Mouse (Mus musculus): ENCODE data around the gene Galnt14. TPM values are rescaled to one million over a fixed set of nuclear protein-coding genes. Genes with fewer than 3 reads are reported as not detected.

Galnt14 gene
- total RNA-seq, 2 experiments from 2014 or later, result 19.8 to 20.8 TPM

DNA sequence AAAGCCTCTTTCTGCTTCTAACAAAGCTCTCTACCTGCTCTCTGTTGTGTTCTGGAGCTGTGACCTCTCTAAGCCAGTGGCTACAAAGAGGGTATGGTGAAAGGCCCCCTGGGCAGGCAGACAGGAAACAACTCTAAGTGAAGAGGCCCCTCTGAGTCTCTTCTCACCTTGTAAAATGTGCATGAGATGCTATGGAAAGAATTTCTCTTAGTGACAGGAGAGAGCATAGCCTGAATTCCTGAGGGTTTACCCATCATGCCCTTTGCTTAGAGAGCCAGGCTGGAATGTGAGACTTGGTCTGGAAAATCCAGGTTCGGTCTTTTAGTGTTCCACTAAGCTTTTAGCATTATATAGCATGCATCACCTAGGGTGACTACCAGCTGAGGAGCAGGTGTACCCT lies 136.1 kb downstream of the Galnt14 start:
- DNase-seq (ENCODE audit: low spot score in 2 of 2), result no peak

DNA sequence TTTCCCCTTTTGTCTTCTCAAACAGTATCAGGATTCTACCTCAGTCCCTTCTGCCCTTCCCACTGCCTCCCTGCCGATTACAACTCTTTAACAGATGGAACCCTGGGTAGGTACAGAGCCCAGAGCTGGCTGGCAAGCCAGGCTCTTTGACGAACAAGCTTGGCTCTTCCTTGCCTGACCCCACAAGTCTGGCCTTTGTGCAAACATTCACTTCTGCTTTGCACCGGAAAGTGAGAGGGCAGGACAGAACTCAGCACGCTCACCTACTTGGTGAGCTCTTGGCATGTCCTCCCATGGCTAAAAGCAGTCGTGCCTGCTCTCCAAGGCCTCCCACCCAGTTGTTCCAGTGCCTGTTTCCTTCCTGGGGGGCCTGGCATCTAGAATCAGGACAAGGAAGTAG lies 137.4 kb downstream of the Galnt14 start:
- DNase-seq (ENCODE audit: low spot score in 2 of 2), result no peak

DNA sequence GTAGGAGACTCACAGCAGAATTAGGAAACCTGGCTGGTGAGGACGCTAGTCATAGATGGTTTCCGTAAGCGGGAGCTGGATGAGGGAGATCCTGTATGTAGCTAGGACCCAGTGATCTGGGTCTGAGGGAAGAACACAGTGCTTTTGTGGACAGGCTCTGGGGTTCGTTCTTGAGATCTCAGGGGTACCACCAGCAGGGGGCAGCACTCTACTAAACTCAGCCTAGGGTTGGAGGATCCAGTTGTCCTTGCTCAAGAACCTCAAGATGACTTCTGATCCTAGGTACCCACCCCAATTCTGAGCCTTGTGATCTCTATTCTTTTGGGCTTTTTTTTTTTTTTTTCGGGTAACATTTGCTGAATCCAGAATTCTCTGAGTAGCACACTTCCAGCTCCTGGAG lies 137.8 kb downstream of the Galnt14 start:
- DNase-seq (ENCODE audit: low spot score in 2 of 2), result peak; percentile 45 to 73

DNA sequence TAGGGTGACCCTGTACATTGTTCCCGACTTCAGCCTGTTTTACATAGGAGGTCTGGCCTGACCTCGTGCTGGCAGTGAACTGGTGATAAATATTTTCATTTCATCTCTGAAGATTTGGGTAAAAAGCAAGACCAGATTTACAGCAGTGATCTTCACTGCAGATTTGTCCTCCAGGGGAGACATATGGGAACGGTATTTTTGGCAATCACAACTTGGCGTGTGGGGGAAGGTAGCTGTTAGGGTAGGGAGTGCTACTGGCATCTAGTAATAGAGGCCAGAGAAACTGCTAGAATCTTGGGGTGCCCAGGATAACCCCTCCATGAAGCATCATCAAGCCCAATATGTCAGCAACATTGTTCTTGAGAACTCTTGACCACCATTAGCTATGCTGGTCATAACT lies 138.3 kb downstream of the Galnt14 start:
- peak; percentile 28 to 41 for DNase-seq (ENCODE audit: low spot score in 2 of 2)

DNA sequence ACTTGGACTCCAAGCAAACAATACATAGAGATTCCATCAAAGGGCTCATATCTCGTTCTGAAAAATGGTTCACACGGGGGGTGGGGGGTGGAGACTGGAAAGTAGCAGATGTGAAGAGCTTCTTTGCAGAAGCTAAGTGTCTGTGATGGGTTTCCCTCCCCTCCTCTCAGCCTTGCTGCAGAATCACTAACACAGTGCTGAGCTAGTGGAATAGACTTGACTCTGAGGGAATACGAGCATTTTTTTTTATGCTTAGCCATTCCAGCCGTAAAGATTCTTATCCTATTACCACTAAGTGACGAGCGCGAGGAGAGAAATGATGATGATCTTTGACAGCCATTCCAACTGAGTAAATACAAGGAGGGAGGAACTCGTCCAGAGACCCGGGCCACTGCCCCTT lies 142.0 kb downstream of the Galnt14 start:
- no peak for DNase-seq (ENCODE audit: low spot score in 2 of 2)

DNA sequence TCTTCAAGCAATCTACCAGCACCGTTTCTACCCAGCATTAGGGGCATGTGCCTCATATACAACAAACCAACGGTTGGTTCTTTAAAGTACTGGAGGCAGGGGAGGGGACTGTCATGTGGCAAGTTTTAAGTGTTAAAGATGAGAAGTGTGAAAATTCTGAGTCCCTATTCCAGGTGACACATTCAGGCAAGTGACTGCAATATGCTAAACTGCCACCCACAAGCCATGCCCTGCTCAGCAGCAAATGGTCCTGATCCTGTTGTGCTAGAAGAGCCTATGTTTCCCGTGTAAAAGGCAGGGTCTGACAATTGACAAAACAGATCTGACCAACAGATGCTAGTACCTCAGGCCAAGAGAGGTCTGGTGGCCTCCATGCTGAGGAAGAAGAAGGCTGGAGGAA lies 149.1 kb downstream of the Galnt14 start:
- peak in 1 of 2 experiments; percentile 12 for DNase-seq (ENCODE audit: low spot score in 2 of 2)

DNA sequence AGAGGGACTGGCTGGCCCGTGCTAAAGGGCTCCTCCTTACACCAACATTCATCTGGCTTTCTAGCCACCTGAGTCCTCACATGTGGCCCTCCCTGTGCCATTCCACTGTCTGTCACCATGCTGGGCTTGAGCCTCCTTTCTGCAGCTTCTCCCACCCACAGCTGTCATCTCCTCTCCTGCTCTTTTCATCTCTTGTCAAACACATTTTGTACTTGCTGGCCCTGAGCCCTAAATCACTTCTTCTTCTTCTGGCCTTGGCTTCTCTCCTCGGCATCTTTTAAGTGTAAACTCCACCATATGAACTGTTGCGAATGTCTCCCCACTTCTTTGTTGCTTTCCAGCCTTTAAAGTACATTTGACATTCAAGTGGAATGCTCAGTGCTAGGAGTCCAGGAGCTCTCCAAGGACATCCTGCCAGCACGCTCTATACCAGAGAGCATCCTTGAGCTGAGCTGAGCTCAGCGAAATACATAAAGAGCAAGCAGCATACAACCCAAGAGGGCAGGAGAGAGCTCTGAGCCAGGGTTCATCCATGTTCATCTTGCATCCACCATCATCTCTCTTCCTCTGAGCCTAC lies 150.0 kb downstream of the Galnt14 start:
- peak; percentile 36 to 49 for DNase-seq (ENCODE audit: low spot score in 2 of 2)

DNA sequence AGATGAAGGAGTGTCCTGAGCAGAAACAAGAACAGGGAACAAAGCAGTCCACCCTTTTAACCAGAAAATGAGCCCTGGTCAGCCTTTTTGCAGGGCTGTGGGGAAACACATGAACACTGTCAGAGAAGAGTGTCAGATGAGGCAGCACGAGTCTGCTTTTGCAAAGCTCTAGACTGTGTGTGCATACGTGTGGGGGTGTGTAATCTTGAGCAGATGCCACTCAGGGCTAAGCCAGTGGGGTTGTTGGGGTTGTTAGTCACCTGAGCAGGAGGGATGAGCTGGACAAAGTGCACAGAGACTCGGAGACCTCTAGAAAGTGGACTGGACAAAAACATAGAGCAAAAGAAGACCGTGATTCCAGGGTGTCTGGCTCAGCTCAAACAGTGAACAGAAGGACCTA lies 150.8 kb downstream of the Galnt14 start:
- peak in 1 of 2 experiments; percentile 5 for DNase-seq (ENCODE audit: low spot score in 2 of 2)

DNA sequence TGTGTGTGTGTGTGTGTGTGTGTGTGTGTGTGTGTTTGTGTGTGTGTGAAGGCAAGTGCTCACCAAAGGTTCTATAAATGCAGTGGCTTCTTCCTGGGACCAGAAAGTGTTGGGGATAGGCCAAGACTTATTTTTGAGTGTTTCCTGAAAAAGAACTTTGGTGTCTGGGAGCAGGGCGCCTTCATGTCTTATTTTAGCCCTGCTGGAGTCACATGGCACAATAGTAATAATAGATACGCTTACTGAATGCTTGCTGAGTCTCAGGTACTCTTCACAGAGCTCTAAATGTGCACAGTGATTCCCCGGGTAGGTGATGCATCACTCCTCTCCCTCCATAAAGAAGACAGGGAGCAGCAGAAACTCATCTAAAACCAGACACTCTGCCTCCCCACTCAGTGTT lies 153.2 kb downstream of the Galnt14 start:
- DNase-seq (ENCODE audit: low spot score in 2 of 2), result no peak

DNA sequence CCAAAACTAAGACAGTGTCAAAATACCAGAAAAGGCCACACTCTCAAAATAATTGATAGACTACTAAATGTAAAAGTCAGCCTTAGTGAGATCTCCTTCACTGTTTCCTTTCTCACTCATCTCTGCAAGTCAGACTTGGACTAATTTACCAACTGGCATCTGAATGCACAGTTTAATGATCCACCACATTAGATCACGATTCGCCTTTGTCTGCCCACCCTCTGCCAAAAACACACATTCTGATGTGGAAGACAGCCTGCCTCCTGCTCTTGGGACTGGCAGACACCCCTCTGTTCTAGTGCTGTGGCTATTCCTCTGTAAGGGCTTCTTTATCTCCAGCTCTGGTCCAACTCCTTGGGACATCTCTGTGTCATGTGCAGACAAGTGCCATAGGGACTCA lies 153.8 kb downstream of the Galnt14 start:
- no peak for DNase-seq (ENCODE audit: low spot score in 2 of 2)

DNA sequence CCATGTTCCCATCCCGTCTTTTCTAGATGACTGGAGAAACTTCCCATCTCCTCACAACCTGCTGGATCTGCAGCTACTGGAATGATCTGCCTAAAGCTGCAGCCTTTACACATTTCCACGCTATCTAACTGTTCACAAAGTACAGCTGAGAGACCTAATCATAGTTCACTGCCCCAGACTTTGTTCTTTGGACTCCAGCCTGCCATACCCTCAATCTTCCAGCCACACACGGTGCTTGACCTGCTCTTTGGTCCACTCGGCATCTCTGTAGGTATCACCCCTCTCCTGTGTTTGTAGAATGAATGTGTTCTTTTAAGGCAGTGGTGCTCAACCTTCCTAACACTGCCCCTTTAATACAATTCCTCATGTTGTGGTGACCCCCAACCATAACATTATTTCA lies 155.6 kb downstream of the Galnt14 start:
- no peak for DNase-seq (ENCODE audit: low spot score in 2 of 2)

DNA sequence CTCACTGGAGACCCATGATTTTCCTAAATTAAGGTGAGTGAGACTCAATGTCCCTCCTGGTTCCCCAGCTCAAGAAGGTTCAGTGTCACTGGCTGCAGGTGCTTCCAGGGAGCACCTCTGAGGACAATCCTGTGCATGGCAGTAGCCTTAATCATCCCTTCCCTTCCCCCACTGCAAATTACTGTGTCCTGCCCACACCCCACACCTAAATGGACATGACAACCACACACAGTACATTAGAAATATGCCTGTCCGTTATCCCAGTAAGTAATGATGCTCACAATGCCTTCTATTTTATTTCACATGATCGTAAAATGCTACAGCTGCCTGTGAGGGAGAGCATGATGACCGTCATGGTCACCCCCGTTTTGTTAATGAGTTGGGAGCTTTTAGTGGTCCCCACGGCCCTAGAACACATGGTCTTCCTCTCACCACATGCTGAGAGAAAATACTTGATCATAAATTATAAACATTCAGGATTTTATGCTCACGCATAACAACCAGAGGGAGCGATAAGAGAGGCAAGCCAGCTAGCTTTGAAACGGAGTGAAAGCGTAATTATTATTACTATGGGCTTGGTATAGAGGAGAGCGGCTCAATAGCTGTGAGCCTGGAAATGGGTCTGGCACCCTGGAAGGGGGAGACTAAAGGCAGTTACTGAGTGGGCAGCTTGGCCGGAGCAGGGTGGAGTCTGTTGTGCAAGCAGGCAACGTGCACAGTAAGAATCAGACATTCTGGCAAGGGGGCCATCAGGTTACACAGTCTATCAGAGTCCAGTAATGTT lies 161.3 kb downstream of the Galnt14 start:
- no peak for DNase-seq (ENCODE audit: low spot score in 2 of 2)

DNA sequence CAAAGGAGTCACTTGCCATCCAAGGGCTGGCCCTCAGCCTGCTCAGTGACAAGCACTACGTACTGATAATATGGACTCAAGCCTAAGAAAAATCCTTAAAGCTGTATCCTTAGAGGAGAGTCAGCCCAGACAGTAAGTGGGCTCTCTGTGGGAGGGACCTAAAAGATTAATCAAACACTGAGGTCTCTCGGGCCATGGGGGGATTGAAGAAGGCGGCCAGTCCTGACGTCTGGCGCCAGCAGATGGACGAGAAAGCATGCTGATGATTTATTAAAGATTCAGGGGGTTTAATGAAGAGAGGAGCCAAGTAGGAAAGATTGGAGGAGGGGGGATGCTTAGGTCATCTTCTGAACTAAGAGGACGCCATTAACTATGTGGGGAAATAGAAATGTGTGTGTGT lies 162.1 kb downstream of the Galnt14 start:
- DNase-seq (ENCODE audit: low spot score in 2 of 2), result no peak

DNA sequence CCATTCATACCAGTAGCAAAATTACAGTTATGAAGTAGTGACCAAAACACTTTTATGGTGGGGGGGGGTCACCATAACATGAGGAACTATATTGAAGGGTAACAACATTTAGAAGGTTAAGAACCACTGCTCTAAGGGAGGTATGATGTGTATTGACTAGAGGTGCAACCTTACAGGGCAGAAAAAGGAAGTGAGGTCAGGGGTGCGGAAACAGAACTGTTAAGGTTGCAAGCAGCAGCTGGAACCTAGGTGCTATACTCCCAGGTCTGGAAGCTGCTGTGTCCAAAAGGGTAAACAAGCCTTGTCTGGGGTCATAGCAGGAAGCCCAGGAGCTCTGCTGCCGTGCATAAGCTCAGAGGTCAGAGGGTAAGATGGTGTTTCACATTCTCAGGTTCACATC lies 162.8 kb downstream of the Galnt14 start:
- no peak for DNase-seq (ENCODE audit: low spot score in 2 of 2)

DNA sequence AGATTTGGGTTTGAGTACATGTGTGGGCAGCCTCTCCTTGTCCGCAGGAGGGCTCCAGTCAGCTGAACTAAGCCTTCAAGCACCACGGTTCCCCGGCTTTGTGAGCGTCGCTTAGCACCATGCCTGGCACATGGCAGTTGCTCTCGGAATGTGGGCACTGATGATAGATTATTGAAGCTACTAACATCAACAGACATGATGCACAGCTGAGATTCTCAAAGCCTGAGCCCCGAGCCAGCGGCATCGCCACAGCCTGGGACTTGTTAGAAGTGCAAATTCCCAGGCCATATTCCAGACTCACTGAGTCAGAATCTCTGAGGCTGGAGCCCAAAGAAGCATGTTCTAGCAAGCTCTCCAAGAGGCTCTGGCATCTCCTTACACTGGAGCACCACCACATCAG lies 168.3 kb downstream of the Galnt14 start:
- DNase-seq (ENCODE audit: low spot score in 2 of 2), result no peak

DNA sequence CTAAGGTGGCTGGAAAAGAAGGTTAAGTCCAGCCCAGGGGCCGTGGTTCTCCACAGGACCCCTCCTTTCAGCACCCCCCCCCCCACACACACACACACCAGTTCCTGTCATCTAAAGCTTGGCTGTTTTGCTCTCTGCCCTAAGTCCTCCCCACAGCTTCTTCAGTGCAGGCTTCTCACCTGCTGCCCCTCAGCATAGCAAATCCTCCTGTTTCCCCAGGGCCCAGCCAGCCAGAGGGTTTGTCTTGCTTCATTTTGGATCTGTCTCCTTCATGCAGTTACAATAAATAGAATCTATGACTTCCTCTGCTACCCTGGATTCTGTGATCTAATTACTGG lies 169.1 kb downstream of the Galnt14 start:
- DNase-seq (ENCODE audit: low spot score in 2 of 2), result no peak

DNA sequence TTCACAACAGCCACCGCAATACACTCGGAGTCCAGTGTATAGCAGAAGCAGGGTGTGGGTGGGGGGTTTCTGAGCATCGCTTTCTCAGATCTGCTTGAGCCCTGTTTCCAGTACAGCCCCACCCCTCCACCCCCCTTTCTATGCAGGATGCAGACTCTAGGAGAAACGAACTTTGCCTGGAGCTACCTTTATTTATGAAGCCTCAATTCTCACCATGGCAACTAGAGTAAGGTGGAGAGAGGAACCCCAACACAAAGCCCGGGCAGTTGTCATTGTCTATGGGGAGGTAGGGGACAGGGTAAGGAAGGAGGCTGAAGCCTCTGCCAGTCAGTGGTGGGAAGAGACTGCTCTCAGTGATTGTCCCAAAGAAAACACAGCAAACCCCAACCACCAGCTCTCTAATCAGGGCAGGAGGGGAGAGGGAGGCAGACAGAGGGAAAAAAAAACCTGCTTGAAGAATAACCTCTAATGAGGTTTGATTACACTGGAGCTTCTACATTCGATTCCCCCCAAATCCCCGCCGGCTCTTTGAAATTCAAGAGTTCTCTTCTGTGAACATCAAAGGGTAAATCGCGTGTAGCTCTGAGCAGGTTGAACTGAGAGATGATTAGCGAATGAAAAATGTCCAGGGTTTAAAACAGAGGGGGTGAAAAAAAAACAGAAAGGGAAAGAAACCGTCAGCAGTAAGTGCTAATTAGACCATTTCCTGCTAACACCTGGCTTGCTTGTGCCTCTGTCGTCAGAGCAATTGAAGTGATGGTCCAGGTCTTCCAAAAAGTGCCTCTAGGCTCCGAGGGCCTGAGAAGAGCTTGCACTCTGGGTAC lies 169.6 kb downstream of the Galnt14 start:
- DNase-seq (ENCODE audit: low spot score in 2 of 2), result no peak

DNA sequence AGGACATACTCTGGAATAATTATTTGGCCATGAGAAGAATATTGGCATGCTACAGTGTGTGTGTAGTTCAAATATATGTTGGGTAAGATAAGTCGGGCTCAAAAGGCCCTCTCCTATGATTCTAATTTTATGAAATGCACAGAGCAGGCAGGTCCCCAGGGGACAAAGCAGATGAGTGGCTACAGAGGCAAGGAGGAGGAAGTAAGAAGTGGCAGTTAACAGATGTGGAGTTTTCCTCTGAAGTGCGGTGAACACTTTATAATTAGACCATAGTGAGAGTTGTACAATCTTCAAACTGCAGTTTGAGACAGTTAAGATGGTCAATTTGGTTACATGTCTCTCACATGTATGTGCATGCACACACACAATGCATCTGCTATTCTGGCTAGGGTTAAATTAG lies 178.4 kb downstream of the Galnt14 start:
- DNase-seq (ENCODE audit: low spot score in 2 of 2), result no peak

DNA sequence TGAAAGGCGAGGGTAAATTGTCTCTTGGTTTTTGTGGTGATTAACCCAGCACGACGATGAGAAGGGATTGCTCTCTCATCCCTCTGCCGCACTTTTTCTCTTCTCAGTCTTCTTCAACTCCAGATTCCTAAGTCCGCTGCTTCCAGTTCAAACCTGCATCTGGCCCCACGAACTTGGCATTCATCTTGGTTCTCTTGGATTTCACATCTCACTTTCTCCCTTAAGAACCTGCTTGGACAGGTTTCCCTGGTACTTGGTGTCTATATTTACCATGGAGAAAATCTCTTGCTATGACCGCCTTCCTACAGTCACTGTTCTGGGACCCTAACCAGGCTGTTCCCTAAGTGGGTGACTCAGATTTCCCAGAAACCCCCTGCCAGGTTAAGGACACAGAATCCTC lies 188.1 kb downstream of the Galnt14 start:
- no peak for DNase-seq (ENCODE audit: low spot score in 2 of 2)

DNA sequence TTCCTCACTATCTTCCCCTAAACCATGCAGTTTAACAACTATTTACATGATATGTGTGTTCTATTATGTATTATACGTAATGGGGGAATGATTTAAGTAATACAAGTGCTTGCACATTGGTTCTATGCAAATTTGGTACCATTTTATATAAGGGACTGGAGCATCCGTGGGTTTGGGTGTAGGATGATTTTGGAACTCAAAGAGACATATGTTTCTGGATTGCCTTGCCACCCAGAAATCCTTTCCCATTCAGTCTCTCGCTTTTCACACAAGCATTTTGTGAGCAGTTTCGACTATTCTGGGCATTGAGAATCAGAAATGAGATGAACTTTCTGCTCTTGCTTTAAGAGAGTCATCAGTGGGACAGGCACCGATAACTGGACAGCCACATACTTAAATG lies 190.9 kb downstream of the Galnt14 start:
- peak; percentile 29 to 40 for DNase-seq (ENCODE audit: low spot score in 2 of 2)

DNA sequence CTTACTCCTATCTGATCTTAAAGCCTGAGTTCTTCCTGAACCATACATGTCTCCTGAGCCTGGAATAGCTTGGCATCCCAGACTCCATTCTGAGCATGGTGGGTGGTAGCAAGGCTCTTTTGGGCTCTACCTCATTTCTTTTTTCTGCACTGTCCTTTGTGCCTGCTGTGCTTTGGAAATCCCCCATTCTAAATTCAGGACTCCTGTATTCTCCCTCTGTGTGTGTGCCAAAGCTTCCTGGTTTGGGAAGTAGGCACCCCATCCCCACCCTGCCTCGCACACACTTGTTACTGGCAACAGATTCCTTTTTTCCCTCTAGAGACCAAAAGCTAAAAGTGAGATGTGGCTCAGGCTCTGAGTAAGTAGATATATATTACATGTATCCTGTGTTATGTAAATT lies 191.9 kb downstream of the Galnt14 start:
- peak; percentile 34 to 59 for DNase-seq (ENCODE audit: low spot score in 2 of 2)

DNA sequence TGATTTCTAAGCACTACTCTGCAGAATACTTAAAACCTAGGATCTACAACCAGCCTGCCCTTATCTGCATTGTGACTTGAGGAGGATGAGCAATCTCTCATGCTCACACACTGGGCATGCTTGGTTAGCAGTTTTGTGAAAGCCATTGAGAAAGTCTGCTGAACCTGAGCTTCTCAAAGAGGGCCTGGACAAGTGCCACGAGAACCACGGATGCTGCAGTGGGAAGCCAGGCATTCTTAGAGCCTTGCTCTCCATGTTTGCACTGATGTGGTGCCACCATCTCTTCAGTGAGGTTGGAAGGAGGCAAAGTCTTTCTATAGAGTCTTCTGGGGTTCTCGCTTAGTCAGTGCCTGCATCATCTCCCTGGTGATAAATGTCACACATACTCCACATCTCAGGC lies 194.7 kb downstream of the Galnt14 start:
- peak; percentile 31 to 32 for DNase-seq (ENCODE audit: low spot score in 2 of 2)
